Mouse (Mus musculus) brain, embryonic 18.5 days (tissue): Measurements from ENCODE around the gene Krtap9-1.
"Not testable (repeated sequence)": the region's sequence is repeated elsewhere in the genome, so short reads cannot be mapped to it uniquely, and the experiment has no call there.

Experiments
- DNase-seq: peaks from one replicate; pipeline ENCODE4 v3.0.0-alpha.2; 2012; ENCODE audit warnings: low read depth, low spot score

Krtap9-1 gene

DNA sequence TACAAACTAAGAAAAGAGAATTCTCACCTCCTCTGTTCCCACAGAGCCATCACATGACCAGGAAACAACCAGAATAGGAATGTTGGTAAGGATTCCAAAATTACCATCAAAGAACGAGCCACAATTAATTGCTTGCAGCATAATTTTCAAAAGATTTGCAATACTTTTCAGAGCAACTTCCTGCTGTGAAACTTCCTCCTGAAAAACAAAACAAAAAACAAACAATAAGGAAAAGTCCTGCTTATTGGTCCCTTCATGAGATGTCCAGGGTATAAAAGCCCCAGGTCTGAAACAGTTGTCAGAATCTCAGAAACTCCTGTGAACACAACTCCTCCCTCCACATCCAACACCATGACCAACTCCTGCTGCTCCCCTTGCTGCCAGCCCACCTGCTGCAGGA, at the start of gene Krtap9-1:
Gene Krtap9-1, plus strand, starts transcription at position 301 of the 400 bp plus-strand sequence.
- not testable (repeated sequence) for DNase-seq

DNA sequence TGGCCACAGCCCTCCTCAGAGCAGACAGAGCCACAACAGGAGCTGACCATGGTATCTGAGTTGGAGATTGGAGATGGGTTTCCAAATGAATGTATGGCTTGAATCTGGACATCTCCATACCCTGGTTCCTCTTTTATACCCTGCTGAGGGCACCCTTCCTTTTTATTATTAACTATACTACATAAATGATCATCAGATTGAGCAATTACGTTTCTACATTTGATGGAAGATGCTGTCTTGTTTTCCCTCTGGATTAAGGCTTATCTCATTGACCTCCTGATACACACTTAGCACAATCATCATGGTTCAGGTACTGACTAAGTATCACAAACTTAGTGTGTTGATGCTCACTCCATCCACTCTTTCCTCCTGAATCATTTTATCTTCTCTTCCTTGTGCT, 35.2 kb upstream of the Krtap9-1 start, which contains the start of gene 2300003K06Rik:
Gene 2300003K06Rik, minus strand, starts transcription at position 101 of the 400 bp plus-strand sequence.
- DNase-seq: no peak

GRCm38 (mm10) chr11:99842185-99842584, 31.0 kb upstream of the Krtap9-1 start:
- no peak for DNase-seq

DNA sequence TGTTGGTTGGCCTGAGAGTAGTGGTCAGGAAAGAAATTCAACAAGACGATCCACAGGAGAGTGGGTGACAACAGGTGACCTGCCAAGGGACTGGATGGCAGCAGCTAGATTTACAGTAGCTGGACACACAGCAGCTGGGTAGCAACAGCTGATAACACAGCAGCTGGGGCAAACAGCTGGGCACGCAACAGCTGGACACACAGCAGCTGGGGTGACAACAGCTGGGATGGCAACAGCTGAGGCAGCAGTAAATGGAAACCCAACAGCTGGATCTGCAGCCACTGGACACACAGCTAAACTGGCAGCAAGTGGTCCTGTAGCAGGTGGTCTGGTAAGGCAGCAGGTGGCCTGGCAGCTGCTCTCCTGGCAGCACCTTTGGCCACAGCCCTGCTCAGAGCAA, 26.4 kb upstream of the Krtap9-1 start:
- no peak for DNase-seq

- DNase-seq: no peak
Measured at GRCm38 (mm10) chr11:99851508-99851907, 21.7 kb upstream of the Krtap9-1 start, which contains the start of gene Krtap4-16. Gene Krtap4-16, minus strand, starts transcription at chr11:99851608.

GRCm38 (mm10) chr11:99854121-99854520, 19.1 kb upstream of the Krtap9-1 start:
- peak; percentile 28 for DNase-seq

DNA sequence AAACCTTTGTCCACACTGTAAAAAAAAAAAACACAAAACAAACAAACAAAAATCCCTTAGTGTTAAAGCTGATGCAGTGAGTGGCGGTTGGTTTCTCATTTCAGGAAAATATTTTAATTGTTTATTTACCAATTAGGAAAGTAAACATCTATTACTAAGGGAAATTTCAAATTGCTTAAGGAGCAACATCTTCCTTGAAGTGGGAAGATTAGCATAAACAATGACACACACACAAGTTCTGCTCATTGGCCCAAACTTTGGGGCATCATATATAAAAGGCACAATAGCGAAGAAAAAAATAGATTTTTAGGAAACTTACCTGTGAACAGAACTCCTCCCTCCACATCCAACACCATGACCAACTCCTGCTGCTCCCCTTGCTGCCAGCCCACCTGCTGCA, 15.6 kb upstream of the Krtap9-1 start, which contains the start of gene Gm11568:
Gene Gm11568, plus strand, starts transcription at position 301 of the 400 bp plus-strand sequence.
- DNase-seq: no peak

- no peak for DNase-seq
Measured at GRCm38 (mm10) chr11:99858761-99859160, 14.4 kb upstream of the Krtap9-1 start.

GRCm38 (mm10) chr11:99864176-99864575, 9.0 kb upstream of the Krtap9-1 start, which contains the start of gene Gm11559:
Gene Gm11559, plus strand, starts transcription at chr11:99864476.
- DNase-seq: not testable (repeated sequence)

DNA sequence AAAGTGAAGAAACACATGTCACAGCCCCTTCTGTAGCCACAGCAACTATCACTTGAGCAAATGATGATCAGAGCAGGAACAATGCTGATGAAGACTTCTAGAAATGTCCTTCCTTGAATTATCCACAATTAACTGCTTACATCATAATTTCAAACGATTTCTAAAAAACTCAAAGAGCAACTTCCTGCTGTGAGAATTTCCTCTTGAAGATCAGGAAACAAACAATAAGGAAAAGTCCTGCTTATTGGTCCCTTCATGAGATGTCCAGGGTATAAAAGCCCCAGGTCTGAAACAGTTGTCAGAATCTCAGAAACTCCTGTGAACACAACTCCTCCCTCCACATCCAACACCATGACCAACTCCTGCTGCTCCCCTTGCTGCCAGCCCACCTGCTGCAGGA, 5.7 kb downstream of the Krtap9-1 start, which contains the start of gene Gm11567:
Gene Gm11567, plus strand, starts transcription at position 301 of the 400 bp plus-strand sequence.
- DNase-seq: not testable (repeated sequence)

- no peak for DNase-seq
Measured at GRCm38 (mm10) chr11:99907620-99908019, 34.4 kb downstream of the Krtap9-1 start, which contains the start of gene Krtap31-1. Gene Krtap31-1, plus strand, starts transcription at chr11:99907920.

- no peak for DNase-seq
Measured at GRCm38 (mm10) chr11:99914451-99914850, 41.3 kb downstream of the Krtap9-1 start, which contains the start of gene Gm11565. Gene Gm11565, plus strand, starts transcription at chr11:99914751.
